Mouse (Mus musculus): ENCODE results near the gene Zfp131.

GRCm38 (mm10) chr13:119723368-119723767, 67.3 kb downstream of the Zfp131 start:
- TF ChIP-seq CTCF (conservative IDR thresholded peaks at IDR 0.05 in 1 of 2, IDR thresholded peaks at IDR 0.05 in 1 of 2; ENCODE audit: low read depth in 2 of 2, low read length in 2 of 2) (no peak), MAX (IDR thresholded peaks at IDR 0.05; ENCODE audit: low read length) (no peak), JUND (conservative IDR thresholded peaks at IDR 0.05; ENCODE audit: low read depth, low read length) (no peak), ZC3H11A (IDR thresholded peaks at IDR 0.05; ENCODE audit: low read depth, low read length) (no peak)
